Mouse (Mus musculus): Measurements from ENCODE around the gene Tm9sf1.

GRCm38 (mm10) chr14:55591331-55591891, 52.2 kb downstream of the Tm9sf1 start, which contains the start of gene Rnf31:
- no peak for TF ChIP-seq CTCF (IDR thresholded peaks at IDR 0.05)
- TF ChIP-seq POLR2A (IDR thresholded peaks at IDR 0.05; ENCODE audit: insufficient read depth, low read depth, low read length), result peak; percentile 69; the same call in 1 of the 2 replicates

All from heart, adult 2 months (tissue).